Mouse (Mus musculus): Measurements from ENCODE around the gene Apbb2.

The Apbb2 gene

DNA sequence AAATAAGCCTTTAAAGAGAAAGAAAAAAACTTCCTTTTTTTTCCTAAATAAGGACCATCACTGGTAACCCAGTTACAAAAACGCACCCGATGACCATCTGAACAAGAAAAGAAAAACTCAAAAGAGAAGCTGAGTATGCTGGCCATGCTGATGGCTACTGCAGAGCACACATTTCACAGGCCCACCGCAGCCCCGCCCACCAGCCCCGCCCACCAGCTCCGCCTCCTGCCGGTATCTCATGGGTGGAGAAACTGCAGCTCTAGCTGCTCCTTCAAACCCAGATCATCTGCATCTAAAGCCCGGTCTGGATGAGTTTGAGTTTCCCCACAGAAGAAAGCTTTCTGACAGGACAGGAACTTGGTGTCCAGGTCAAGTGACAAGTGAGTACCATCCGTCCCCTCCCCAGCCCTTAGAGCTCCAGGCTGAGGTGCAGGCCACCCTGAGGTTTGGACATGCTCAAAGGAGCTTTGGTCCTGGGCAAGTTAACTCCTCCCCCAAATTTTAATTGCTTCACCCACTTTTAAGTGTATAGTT, 16.2 kb downstream of the Apbb2 start:
- no peak for DNase-seq (ENCODE audit: low read depth, low spot score)

DNA sequence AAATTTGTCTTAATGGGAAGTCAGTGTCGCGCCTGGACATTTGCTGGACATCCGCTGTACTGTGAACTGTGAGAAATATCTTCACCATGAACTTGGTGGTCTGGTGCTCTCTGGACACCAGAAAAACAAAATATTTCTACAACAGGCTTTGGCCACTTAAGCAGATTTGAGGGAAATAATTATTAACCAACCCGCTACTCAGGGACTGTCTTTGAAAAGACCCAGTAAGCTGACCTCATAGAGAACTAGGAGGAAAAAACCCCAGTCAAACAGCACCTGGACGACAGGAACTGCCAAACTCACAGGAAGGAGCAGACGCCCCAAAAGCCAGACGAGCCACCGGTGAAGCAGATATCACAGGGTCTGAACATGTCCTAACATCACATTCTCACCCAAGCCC, 18.2 kb downstream of the Apbb2 start:
- no peak for DNase-seq (ENCODE audit: low read depth, low spot score)

DNA sequence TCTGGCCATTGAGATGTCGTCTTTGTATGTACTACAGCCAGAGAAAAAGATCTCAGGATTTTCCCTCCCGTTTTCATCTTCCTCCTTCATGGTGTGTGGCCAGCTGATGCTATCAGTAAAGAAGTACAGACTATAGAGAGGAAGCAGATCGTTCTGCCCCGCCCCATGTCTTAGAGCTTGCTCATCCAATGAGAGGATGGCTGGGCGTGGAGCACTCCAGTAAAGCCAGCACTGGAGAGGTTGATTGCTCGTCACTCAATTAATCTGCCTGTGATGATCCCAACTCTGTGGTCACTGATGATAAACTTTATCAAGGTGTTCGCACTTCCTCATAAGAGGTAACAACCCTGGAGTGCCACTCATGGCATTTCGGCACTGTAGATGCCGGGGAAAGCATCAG, 18.7 kb downstream of the Apbb2 start:
- no peak for DNase-seq (ENCODE audit: low read depth, low spot score)

DNA sequence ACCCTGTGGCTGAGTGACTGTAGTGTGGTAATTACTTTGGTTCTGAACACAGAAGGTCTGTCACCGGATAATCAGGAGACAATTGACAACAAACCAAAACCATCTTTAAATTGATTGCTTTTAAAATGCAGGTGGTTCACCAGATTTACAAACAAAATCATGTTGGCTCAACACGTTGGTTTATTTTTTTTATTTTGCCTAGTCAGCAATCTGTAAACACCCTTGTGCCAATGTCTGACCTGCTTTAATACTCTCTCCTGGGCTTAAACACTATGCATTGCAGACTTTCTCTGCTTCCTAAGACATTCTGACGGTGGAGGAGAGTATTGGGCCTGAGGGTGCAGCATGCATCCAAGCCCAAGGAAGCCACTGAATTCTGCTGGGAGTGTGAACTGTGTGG, 22.3 kb downstream of the Apbb2 start:
- no peak for DNase-seq (ENCODE audit: low read depth, low spot score)

DNA sequence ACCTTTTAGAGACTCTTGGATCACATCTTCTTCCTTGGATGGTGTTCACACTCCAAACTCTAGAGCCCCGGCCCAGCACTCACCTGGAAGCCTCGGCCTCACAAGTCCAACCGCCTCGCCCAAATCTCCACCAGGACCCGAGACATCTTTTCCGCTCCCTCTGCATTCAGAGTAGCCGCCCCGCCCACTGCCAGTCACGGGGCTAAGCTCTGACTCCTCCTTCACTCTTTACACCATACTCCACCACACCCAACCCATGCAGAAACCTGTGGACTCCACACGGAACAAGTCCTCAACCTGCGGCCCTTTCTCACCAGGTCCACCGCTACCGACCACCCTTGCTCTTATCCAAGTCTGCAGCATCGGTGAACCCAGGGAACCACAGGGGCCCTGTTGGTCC, 23.7 kb downstream of the Apbb2 start:
- no peak for DNase-seq (ENCODE audit: low read depth, low spot score)

DNA sequence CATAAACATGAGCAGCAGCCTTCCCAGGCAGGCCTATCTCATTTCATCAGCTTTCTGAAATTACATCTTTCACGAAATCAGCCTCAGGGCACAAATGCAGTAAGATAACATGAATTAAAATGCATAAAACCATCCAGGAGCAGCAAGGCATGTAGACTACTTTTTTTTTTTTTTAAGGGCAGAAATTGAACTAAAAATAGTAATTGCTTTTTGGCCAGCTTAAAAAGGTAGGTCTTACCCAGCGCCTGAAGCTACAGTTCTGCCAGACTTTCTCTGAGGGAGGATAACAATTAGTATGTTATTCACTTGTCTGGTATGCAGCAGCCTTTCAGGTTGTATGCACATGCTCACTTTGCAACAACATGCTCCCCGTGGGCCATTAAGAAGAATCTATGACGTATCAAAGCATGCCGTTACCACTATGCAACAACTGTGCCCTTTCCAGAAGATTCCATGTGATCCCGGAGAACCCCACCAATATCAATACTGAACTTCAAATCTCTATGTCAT, 32.3 kb downstream of the Apbb2 start:
- DNase-seq (ENCODE audit: low read depth, low spot score), result no peak

DNA sequence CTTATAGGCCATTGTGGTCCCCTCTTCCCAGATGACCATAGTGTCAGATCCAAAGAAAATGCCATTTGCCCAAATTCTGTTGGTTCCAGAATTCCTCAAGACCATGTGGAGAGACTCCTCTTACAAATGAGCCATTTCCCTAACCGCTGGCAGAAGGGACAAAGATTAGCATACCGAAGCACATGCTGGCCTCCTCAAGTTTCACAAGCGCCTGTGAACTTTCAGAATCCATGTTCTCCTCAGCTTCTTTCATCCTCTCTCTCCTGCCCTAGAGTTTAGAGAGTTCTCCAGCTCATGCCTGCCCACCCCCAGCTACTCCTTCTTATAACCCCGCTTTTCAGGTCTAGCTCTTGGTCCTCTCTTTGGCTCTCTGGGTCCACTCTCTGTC, 35.6 kb downstream of the Apbb2 start:
- DNase-seq (ENCODE audit: low read depth, low spot score), result no peak

DNA sequence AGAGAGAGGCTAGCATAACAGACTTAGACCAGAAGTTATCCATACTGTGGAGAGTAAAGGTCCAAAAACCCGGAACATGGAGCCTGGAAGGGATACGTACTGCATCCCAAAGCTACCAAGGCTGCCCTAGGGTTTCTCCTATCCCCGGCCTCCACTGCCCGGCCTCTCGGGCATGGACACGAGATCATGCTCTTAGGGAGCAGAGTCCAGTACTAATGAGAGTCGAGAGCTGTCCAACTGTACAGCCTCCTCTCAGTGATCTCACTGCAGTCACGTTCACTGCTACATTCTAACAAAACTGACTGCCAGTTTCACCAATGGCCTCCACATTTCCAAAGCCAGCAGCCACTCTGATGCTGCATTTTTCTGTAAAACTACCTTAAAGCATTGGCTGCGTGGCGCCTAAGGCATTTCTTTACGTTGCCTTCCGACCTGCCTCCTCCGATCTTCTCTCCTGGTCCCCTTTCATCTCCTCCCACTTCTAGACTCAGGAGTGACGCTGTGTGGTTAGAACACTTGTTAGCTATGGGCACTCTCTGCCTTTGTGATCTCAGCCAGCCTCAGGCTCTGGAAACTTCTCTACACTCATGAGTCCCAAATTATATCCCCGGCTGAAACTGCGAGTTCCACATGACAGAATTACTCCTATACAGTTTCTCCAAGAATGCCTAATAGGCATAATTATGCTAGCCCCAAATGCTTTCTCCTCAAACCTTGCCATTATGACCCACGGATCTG, 36.1 kb downstream of the Apbb2 start:
- DNase-seq (ENCODE audit: low read depth, low spot score), result no peak

DNA sequence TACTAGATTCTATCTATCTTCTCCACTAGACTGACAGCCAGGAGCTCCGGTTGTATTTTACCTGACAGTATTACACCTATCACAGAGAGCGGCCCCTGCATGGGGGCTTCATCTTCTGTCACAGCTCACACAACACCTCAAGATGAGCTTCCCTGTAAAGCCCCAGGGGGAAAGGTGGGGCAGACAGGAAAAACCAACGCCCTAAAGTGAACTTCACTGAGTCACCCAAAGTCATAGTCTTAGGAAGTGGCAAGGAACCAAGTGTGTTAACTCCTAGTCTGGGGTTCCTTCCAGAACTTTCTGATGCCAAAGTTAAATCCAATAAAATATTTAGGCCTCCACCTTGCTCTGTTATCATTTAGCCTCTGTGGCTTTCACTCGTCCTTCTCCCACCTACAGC, 39.5 kb downstream of the Apbb2 start:
- no peak for DNase-seq (ENCODE audit: low read depth, low spot score)

DNA sequence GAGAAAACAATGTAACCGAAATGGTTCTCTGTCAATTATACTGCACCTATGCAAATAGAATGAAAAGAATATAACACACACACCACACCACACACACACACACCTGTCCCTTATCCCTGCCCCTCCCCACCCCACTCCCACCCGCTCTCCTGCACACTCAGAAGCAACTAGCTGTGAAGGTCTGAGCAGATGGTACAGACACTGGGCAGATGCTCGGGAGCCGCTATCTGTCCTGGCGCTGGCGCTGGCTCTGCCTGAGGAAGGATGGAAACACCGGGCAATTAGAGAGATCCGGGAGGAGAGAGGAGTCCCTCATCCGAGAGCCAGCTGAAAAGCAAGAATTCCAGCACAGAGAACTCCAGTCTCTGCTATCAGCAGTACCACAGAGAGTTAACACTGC, 42.3 kb downstream of the Apbb2 start:
- DNase-seq (ENCODE audit: low read depth, low spot score), result no peak

DNA sequence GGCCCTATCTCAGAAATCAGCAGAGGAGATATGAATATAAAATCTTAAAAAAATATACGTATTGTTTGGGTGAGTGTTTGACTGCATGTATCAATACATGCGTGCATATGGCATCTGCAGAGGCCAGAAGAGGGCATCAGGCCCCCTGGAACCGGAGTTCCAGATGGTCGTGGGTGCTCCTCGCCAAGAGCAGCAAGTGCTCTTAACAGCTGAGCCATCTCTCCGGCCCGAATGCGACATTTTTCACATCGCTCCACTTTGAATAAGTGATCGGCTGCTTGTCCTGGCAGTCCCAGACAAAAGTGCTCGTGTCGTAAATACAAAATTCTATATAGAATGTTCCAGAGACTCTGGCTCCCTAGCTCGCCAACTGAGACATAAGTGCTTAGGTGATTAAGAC, 43.4 kb downstream of the Apbb2 start:
- no peak for DNase-seq (ENCODE audit: low read depth, low spot score)

DNA sequence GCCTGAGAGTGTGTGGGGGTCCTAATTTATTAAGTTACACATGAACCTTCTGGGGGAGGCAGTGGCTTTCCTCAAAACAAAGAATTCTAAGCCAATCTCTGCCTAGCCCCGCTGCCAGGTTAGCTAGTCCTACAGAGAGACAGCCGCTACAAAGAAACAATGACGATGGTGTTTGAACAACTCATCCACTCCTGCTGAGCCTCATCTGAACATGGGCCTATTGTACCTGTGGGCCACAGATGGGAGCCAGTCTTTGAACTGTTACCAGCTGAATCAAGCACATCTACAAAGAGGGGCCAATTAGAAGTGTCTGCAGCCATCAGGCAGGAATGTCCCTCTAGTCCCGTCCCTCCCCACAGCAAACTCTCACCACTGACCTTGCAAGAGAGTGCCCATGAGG, 45.3 kb downstream of the Apbb2 start:
- DNase-seq (ENCODE audit: low read depth, low spot score), result no peak

DNA sequence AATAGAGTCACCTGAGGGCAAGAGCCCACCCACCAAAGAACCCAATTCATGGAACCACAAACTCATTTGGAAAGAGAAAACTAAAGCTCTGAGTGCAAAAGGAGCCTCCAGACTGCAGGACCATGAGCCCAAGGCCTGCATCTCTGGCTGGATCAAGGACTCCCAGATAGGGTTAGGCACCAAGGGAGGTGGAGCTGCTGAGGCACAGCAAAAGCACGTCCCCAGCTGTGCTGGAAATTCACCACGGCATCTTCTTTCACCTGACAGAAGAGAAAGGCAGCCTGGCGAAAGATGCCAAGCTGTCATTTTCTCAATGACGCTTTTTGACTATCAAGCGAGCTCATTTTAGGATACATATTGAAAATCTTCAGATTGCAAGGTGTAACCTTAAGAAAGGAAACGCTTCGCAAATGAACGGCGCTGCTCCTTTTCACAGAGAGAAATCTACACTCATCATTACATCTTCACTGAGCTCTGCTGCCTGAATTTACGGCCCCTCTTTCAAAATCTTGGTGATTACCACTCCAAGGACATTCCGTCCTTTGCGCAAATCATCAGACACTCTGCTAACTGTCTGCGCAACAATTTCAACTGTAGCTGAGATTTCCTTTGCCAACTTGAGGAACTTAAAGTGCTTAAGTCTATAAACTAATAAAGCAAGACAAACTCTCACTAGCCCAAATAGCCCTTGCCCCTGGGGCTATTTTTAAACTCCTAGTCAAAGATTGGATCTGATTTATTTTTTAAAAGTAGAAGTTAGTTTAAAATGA, 46.3 kb downstream of the Apbb2 start:
- no peak for DNase-seq (ENCODE audit: low read depth, low spot score)

DNA sequence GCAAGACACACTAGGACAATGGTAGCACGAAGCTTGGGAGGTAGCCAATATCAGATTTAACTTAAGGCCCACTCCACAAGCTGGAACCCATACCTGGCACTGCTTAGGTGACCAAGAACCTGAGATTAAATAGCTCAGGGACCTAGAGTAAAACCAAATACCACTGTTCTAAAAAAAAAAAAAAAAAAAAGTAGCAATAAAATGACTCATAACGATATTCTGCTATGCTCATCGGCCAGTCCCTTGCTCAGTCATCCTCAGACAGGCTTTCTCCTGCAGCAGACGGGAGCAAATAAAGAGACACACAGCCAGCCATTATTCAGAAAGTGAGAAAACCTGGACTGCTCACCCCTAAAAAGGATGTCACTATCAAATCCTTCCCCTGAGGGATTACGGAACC, 47.9 kb downstream of the Apbb2 start:
- no peak for DNase-seq (ENCODE audit: low read depth, low spot score)

DNA sequence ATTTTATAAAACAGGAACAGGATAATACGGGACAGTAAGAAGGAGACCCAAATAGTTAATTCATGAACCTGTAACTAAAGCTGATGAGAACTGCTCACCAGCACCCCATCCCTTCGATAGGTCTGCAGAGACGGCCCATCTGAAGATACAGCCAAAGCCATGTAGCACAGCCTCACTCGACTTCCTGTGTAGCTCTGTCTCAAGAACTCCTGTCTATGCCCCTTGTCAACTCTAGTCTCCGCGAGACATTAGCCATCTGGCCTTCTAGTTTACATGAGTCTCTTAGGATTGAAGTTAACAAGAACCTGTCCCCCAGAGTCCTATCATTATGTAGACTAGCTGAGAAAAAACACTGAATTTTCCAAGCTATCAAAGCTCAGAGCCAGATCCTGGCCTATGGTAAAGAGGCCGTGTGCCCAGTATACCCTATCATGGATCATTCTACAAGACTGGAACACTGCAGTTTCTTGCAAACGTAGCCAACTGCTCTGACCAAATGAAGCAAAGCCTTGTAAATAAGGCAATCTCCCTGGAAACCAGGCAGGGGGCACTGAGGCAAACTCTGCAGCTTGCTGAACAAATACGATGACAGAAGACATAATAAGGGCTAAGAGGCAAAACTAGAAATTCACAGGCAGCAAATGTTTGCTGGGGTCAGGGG, 49.3 kb downstream of the Apbb2 start:
- DNase-seq (ENCODE audit: low read depth, low spot score), result no peak

DNA sequence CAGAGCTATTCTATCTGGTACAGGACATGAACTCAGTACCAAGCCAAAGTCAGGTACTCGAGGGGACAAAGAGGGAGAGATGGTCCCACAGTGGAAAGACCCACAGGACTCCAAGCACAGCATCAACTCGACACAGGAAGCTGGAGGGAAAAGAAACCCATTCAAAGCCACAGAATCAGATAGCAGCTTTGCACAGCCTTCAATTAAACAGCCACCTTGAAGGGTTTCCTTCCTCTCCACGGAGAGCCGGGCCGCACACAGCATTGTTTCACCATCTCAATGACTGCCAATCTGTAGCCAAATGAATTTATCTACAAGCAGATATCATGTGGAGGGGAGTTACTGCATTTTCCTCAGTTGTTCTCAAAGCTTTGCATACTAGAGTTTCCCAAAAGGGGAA, 50.6 kb downstream of the Apbb2 start:
- DNase-seq (ENCODE audit: low read depth, low spot score), result no peak

DNA sequence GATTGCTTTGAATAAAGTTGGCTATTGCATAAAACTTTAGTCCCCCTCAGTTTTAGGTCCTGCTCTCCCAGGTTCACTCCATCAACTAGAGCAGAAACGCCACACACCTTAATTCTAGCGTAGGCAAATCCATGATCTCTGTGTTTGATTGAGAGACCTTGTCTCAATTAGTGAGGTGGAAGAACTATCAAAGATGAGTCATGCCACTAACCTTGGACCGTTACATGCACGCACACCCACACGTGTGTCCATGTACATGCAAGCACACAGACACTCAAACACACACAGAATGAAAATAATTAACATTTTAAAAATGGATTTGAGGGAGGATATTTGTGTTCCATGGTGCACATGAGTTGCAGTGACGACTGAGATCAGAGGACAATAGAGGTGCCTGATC, 51.2 kb downstream of the Apbb2 start:
- DNase-seq (ENCODE audit: low read depth, low spot score), result no peak

DNA sequence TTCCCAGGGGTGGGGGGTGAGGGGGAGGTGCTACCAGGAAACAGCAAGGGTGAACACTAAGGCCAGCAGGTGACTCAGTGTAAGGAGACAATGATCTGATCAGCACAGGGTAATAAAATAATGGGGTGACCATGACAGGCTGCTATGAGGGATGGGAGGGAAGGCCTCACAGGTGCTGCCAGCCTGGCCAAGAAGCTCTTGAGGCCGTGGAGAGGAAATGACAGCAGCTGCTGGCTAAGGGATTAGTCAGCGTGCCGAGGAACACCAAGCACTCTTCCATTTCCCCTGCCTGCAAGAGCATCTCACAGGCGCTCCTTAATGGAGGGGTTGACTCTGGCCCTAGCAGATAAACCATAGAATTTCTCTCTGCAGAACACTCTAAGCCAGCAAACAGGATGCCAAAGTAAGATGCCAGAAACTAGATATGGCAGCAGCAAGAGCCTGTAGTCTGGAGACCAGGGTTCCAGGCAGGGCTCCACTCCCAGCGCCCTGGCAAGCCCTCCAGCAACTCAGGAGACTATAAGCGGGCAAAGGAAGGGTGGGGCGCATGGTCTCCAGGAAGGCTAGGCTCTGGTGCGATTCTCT, 58.9 kb downstream of the Apbb2 start:
- no peak for DNase-seq (ENCODE audit: low read depth, low spot score)

DNA sequence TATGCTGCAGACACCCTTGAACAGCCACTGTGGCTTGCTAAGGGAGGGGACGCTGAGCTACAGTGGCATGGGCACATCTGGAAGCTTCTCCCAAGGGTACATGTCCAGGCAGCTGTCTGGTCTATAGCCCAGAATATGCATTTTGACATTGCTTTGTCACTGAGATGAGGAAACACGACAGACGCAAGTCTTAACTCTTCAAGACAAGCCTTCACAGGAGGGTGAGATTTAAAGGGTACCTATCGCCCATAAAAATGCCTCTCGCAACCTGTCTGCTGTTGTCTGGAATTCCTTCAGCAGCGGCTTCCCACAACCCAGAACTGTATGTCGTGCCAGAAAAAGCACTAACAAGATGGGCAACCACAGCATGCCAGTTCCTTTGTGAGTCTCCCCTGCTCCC, 60.5 kb downstream of the Apbb2 start:
- DNase-seq (ENCODE audit: low read depth, low spot score), result no peak

DNA sequence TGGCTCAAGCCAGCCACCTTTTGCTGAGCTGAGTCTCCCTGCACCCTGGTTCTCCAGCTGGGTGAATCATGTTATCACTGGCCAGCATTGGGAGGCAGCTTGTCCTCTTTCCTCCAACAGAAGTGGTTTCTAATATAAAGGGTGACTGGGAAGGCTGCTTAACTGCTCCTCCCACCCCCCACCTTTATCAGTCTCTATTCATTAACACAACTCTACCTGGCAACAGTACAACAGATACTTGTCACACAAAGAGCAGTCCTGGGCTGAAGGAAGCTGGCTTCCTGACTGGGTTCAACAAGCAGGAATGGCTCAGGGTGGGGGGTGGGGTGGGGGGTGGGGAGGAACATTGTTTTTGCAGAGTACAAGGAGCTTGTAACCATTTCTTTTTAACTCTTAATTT, 64.7 kb downstream of the Apbb2 start:
- no peak for DNase-seq (ENCODE audit: low read depth, low spot score)

DNA sequence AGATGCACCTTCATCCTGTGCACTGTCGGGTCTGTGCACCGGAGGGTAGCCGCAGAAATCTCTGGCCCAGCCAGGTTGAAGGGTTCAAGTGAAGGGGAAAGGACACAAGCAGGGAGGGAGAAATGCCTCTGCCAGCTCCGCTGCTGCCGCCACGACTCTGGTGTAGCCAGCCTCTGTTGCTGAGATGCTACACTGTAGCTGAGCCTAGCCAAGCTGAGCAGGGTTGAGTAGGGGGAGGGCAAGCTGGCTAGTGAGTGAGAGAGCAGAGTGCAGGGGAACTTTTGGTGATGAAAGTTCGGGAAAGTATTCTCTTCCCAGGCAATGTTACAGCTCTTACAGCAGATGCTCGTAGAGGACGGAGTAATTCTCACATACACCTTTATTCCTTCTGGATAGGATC, 66.3 kb downstream of the Apbb2 start:
- no peak for DNase-seq (ENCODE audit: low read depth, low spot score)

DNA sequence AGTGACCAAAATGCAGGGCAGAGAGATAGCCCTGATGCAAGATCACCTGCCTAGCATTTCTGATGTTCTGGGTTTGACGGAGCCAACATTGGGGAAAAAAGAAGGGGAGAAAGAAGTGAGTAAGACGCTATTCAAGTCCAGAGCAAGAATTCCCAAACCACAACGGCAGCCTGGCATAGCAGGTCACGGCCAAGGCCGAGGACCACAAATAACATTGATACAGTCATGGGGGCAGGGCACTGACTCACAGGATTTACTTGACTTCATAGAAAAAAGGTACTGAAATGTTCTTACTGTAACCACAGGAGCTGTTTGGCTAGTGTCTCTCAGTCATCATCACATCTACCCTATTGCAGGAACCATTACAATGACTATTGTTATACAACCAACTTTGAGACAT, 68.3 kb downstream of the Apbb2 start:
- DNase-seq (ENCODE audit: low read depth, low spot score), result no peak

All from mesoderm, embryonic 11.5 days (tissue).